Mouse (Mus musculus) kidney, adult 9 months (tissue): ENCODE measurements around the gene Olfr1360.

Source experiments
- DNase-seq: peaks from one replicate; pipeline ENCODE4 v3.0.0; 2022

Gene Olfr1360

GRCm38 (mm10) chr13:21642418-21642817, 34.8 kb downstream of the Olfr1360 start, which contains the start of gene Olfr11:
TSS of gene Olfr11 (minus strand) at chr13:21642518.
- no peak for DNase-seq
